Mouse (Mus musculus) brain, embryonic 14.5 days (tissue): Measurements from ENCODE around the gene Asna1.

ENCODE experiments used
- CTCF ChIP-seq: fragments of 200-500 bp; IDR thresholded peaks from 2 replicates; pipeline ENCODE4 v1.5.1; 2012; ENCODE audit warnings: inconsistent platforms, mild to moderate bottlenecking, moderate library complexity, borderline replicate concordance; ENCODE audit not compliant: insufficient read depth, insufficient read length; ENCODE audit errors: extremely low read depth
- POLR2A ChIP-seq: fragments of 200-500 bp; IDR thresholded peaks from 2 replicates; pipeline ENCODE4 v1.6.1; 2012; ENCODE audit warnings: mild to moderate bottlenecking, inconsistent platforms, borderline replicate concordance; ENCODE audit not compliant: poor library complexity, insufficient read depth, insufficient read length, severe bottlenecking; ENCODE audit errors: extremely low read depth

- TF ChIP-seq CTCF (peak; percentile 72), POLR2A (no peak)
Observed at GRCm38 (mm10) chr8:85013230-85013840, 11.7 kb downstream of the Asna1 start.
